Mouse (Mus musculus): ENCODE results near the gene Gabpb1. TPM values are rescaled to one million over a fixed set of nuclear protein-coding genes. Genes with fewer than 3 reads are reported as not detected.

The Gabpb1 gene
- total and polyA plus RNA-seq, 3 experiments: 23.9 to 50.2 (median 50.1) TPM

- TF ChIP-seq NRF1 (IDR thresholded peaks at IDR 0.05; ENCODE audit: low read depth, low read length): no peak
- peak in 1 of 2 experiments; percentile 20; a peak in 1 of 4 replicates for TF ChIP-seq CTCF (conservative IDR thresholded peaks at IDR 0.05 in 1 of 2, IDR thresholded peaks at IDR 0.05 in 1 of 2; ENCODE audit: low read depth in 2 of 2, low read length in 2 of 2)
- in situ Hi-C loops (cut with MboI; ENCODE audit: low pct_ligation_motif_present, low pct_unique_long_range_greater_than_20kb, low sequenced_read_pairs) (loop anchor here (10.0 kb wide), 2 partner anchors 188 to 408 kb away; partner anchors contain the start of genes Ap4e1 and Usp50), dilution Hi-C loops (cut with MboI; ENCODE audit: extremely low pct_ligation_motif_present, extremely low pct_unique_long_range_greater_than_20kb, low sequenced_read_pairs) (no loop called here)
- Histone ChIP-seq H3K36me3 (replicated peaks in 1 of 2; ENCODE audit: control insufficient read depth in 1 of 2, insufficient read depth in 1 of 2, low read length in 1 of 2) (no peaks in the 10 kb centered on the region), H3K4me2 (ENCODE audit: insufficient read depth, low read depth, poor library complexity, severe bottlenecking) (peak overlapping the region; percentile 52), H3K27me3 (replicated peaks) (no peaks in the 10 kb centered on the region), H3K4me1 (ENCODE audit: control insufficient read depth in 1 of 2, insufficient read depth in 2 of 2) (peaks cover 4 to 26% of the 10 kb centered on the region in 2 experiments), H3K27ac (ENCODE audit: insufficient read depth, low read depth) (no peak overlapping the region), H3K79me2 (replicated peaks; ENCODE audit: control insufficient read depth, extremely low read depth, insufficient read depth, poor library complexity, severe bottlenecking) (no peaks in the 10 kb centered on the region), H3K4me3 (replicated peaks in 1 of 3; ENCODE audit: low read depth in 2 of 3, low read length in 2 of 3, poor library complexity in 1 of 3) (no peak overlapping the region), H3K9ac (ENCODE audit: insufficient read depth, low read depth) (0 out of 2 replicates have a peak overlapping the region, but pooled peaks have one; percentile 4), H3K9me3 (replicated peaks; ENCODE audit: low read length) (no peaks in the 10 kb centered on the region)
- DNase-seq (ENCODE audit: extremely low read depth): no peak
Measured at GRCm38 (mm10) chr2:126596347-126597072, 79.6 kb downstream of the Gabpb1 start.

DNA sequence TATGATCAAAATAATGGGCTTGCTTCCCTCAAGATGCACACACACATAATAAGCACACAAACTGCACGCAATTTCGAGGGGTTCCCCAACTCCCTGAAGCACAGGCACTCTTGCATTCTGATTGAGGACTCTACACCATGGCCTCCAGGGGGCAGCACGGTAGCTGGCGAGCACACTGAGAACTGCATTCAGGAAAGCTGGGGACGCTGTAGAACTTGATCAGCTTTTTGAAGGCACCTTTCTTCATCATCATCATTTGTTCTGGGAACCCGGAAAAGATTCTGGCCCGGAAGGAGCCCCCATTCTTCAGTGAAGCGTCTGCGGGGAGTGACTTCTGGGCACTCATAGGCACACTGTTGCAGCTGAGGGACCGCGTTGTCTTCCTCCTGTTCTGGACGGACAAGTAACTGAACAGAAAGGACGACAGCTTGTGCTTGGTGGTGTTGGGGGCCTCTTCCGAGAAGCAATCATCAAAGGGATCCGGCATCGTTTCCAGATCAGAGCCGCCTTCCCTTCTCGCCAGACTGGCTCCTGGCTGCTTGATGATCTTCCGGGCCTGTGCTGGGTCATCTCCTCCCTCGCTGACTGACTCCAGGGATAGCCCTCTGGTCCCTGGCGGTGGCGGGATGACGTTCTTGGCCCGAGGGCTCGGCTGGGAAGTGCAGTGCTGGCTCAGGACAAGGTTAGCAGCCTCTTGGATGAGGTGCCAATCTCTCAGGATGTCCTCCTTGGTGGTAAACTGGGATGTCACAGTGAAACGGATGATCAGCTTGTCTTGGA, 82.1 kb downstream of the Gabpb1 start:
- Histone ChIP-seq H3K27me3 (replicated peaks) (no peaks in the 10 kb centered on the region), H3K4me1 (ENCODE audit: control insufficient read depth in 1 of 2, insufficient read depth in 2 of 2) (peaks cover 2 to 21% of the 10 kb centered on the region in 2 experiments; a peak in 3 of 4 replicates), H3K79me2 (replicated peaks; ENCODE audit: control insufficient read depth, extremely low read depth, insufficient read depth, poor library complexity, severe bottlenecking) (no peaks in the 10 kb centered on the region), H3K36me3 (replicated peaks in 1 of 2; ENCODE audit: control insufficient read depth in 1 of 2, insufficient read depth in 1 of 2, low read length in 1 of 2) (no peaks in the 10 kb centered on the region), H3K9ac (ENCODE audit: insufficient read depth, low read depth) (no peak overlapping the region), H3K9me3 (replicated peaks; ENCODE audit: low read length) (no peaks in the 10 kb centered on the region), H3K4me3 (replicated peaks in 1 of 3; ENCODE audit: low read depth in 2 of 3, low read length in 2 of 3, poor library complexity in 1 of 3) (no peak overlapping the region), H3K27ac (ENCODE audit: insufficient read depth, low read depth) (no peak overlapping the region), H3K4me2 (ENCODE audit: insufficient read depth, low read depth, poor library complexity, severe bottlenecking) (no peak overlapping the region)
- peak; percentile 66 for DNase-seq (ENCODE audit: extremely low read depth)
- TF ChIP-seq MAFK (IDR thresholded peaks at IDR 0.05; ENCODE audit: insufficient replicate concordance, low read length) (0 out of 2 replicates have a peak, but pooled peaks have one; percentile 32), MEF2A (IDR thresholded peaks at IDR 0.05; ENCODE audit: borderline replicate concordance, low read depth, low read length) (0 out of 2 replicates have a peak, but pooled peaks have one; percentile 20), CTCF (conservative IDR thresholded peaks at IDR 0.05 in 1 of 2, IDR thresholded peaks at IDR 0.05 in 1 of 2; ENCODE audit: low read depth in 2 of 2, low read length in 2 of 2) (peak; percentile 84), MXI1 (IDR thresholded peaks at IDR 0.05; ENCODE audit: low read depth, low read length) (0 out of 2 replicates have a peak, but pooled peaks have one; percentile 21), BHLHE40 (IDR thresholded peaks at IDR 0.05; ENCODE audit: low read depth, low read length) (0 out of 2 replicates have a peak, but pooled peaks have one; percentile 19), SMC3 (IDR thresholded peaks at IDR 0.05; ENCODE audit: low read depth, low read length) (peak; percentile 75), RAD21 (IDR thresholded peaks at IDR 0.05; ENCODE audit: low read depth, low read length) (peak; percentile 49), USF1 (IDR thresholded peaks at IDR 0.05; ENCODE audit: low read depth, low read length) (no peak), ZKSCAN1 (IDR thresholded peaks at IDR 0.05; ENCODE audit: borderline replicate concordance, low read depth, low read length) (no peak), MAX (IDR thresholded peaks at IDR 0.05; ENCODE audit: low read length) (no peak)
- in situ Hi-C loops (cut with MboI; ENCODE audit: low pct_ligation_motif_present, low pct_unique_long_range_greater_than_20kb, low sequenced_read_pairs) (loop anchor here (10.0 kb wide), 2 partner anchors 191 to 411 kb away; partner anchors contain the start of genes Ap4e1 and Usp50), dilution Hi-C loops (cut with MboI; ENCODE audit: extremely low pct_ligation_motif_present, extremely low pct_unique_long_range_greater_than_20kb, low sequenced_read_pairs) (no loop called here)
